Mouse (Mus musculus) ES-E14 (cell line): ENCODE measurements around the gene Kank2. TPM values are rescaled to one million over a fixed set of nuclear protein-coding genes. Genes with fewer than 3 reads are reported as not detected.

Experiments
- DNase-seq: peaks from one replicate; pipeline ENCODE4 v3.0.0-alpha.2; 2013; ENCODE audit warnings: low read depth, low spot score
- H3K27ac ChIP-seq: 2 replicates; pipeline ENCODE4 v1.5.1; 2012; ENCODE audit warnings: low read depth, mild to moderate bottlenecking, low read length, moderate library complexity, mixed read lengths; ENCODE audit not compliant: poor library complexity, insufficient read depth, severe bottlenecking
- H3K36me3 ChIP-seq: 2 replicates; pipeline ENCODE4 v1.6.1; 2012; ENCODE audit warnings: mild to moderate bottlenecking, low read length, moderate library complexity, mixed read lengths; ENCODE audit not compliant: control insufficient read depth, poor library complexity, insufficient read depth, severe bottlenecking
- H3K4me1 ChIP-seq, 2 experiments: fragments of 150-350 bp in 1 of 2; sonication (generic) in 1 of 2; 2 replicates each; pipeline ENCODE4 v1.6.1; 2012; ENCODE audit warnings: low read length in 2 of 2, mild to moderate bottlenecking in 1 of 2, mixed read lengths in 1 of 2; ENCODE audit not compliant: control insufficient read depth in 2 of 2, insufficient read depth in 2 of 2, poor library complexity in 1 of 2
- H3K4me3 ChIP-seq, 2 experiments: fragments of 150-350 bp in 1 of 2; sonication (generic) in 1 of 2; 2 replicates each; pipeline ENCODE4 v1.5.1; 2012; ENCODE audit warnings: low read length in 2 of 2, low read depth in 1 of 2, mild to moderate bottlenecking in 1 of 2, mixed read lengths in 1 of 2; ENCODE audit not compliant: insufficient read depth in 1 of 2, poor library complexity in 1 of 2, severe bottlenecking in 1 of 2
- H3K9ac ChIP-seq: 2 replicates; pipeline ENCODE4 v1.6.1; 2012; ENCODE audit warnings: low read depth, mild to moderate bottlenecking, low read length, mixed read lengths; ENCODE audit not compliant: poor library complexity, insufficient read depth, severe bottlenecking
- H3K9me3 ChIP-seq: fragments of 150-350 bp; sonication (generic); 2 replicates; pipeline ENCODE4 v1.6.1; 2012; ENCODE audit warnings: low read depth, mild to moderate bottlenecking, low read length; ENCODE audit not compliant: control insufficient read depth, insufficient read depth
- CHD2 ChIP-seq: IDR thresholded peaks from 2 replicates; pipeline ENCODE4 v1.6.1; 2014; ENCODE audit warnings: mild to moderate bottlenecking, low read depth, low read length, inconsistent platforms
- HCFC1 ChIP-seq: IDR thresholded peaks from 2 replicates; pipeline ENCODE4 v1.6.1; 2012; ENCODE audit warnings: low read length, inconsistent platforms, borderline replicate concordance; ENCODE audit not compliant: insufficient read depth
- MAFK ChIP-seq: IDR thresholded peaks from 2 replicates; pipeline ENCODE4 v1.6.1; 2014; ENCODE audit warnings: mild to moderate bottlenecking, low read depth, low read length, inconsistent platforms; ENCODE audit not compliant: insufficient read depth
- ZC3H11A ChIP-seq: IDR thresholded peaks from 2 replicates; pipeline ENCODE4 v1.6.1; 2012; ENCODE audit warnings: low read depth, mild to moderate bottlenecking, inconsistent platforms, low read length, borderline replicate concordance
- ZNF384 ChIP-seq: IDR thresholded peaks from 2 replicates; pipeline ENCODE4 v1.6.1; 2012; ENCODE audit warnings: low read depth, low read length, inconsistent platforms
- in situ Hi-C, 2 experiments: fragments of 600-800 bp; cut with MboI; formaldehyde crosslinking; loops; one replicate each; pipeline ENCODE4 v1.15.1; 2025; ENCODE audit warnings: low sequenced_read_pairs in 2 of 2, inconsistent platforms in 1 of 2; ENCODE audit not compliant: unreplicated experiment in 2 of 2
- total RNA-seq: library from RNA; depleted of rRNA; stranded (reverse); fragments of 300-350 nt; gene quantifications from 2 replicates; pipeline ENCODE4 v1.2.3, GENCODE M21; 2012; rRNA removed

Kank2 gene
- total RNA-seq, 1 experiment = 32.6 TPM

- Histone ChIP-seq H3K9ac (peak overlapping the region; percentile 86), H3K27ac (peak overlapping the region; percentile 91), H3K4me3 (peak overlapping the region; percentile 80 to 95), H3K4me1 (peaks cover 2 to 28% of the 10 kb centered on the region in 2 experiments; a peak in 3 of 4 replicates), H3K36me3 (peaks cover 32% of the 10 kb centered on the region; the same call in 1 of the 2 replicates), H3K9me3 (no peaks in the 10 kb centered on the region)
- no peak for TF ChIP-seq ZNF384
- no peak for TF ChIP-seq MAFK
- no peak for TF ChIP-seq ZC3H11A
- TF ChIP-seq CHD2 = no peak
- no peak for TF ChIP-seq HCFC1
- in situ Hi-C loops = no loop called here
- peak; percentile 91 for DNase-seq
Observed at GRCm38 (mm10) chr9:21724147-21724536, 74.4 kb downstream of the Kank2 start.

GRCm38 (mm10) chr9:21723377-21724146 lies 75.0 kb downstream of the Kank2 start, which contains the start of gene Ldlr:
Gene Ldlr, plus strand, starts transcription at chr9:21723483.
- Histone ChIP-seq H3K27ac (peak within 1 kb of the TSS; percentile 91), H3K9ac (peak within 1 kb of the TSS; percentile 86), H3K4me3 (peak within 1 kb of the TSS; percentile 80 to 95), H3K9me3 (no peaks in the 10 kb centered on the region), H3K36me3 (peaks cover 27% of the 10 kb centered on the region; the same call in 1 of the 2 replicates), H3K4me1 (peaks cover 5 to 28% of the 10 kb centered on the region in 2 experiments; a peak in 3 of 4 replicates)
- peak; percentile 97 for DNase-seq
- TF ChIP-seq ZNF384 = no peak
- TF ChIP-seq HCFC1 = peak; percentile 51; the same call in 1 of the 2 replicates
- TF ChIP-seq CHD2 = 0 out of 2 replicates have a peak, but pooled peaks have one; percentile 16
- no peak for TF ChIP-seq ZC3H11A
- TF ChIP-seq MAFK = no peak
- in situ Hi-C loops = no loop called here

- in situ Hi-C loops = no loop called here
- no peak overlapping the region for H3K27ac ChIP-seq
Observed at GRCm38 (mm10) chr9:21721036-21721435, 77.5 kb downstream of the Kank2 start.

GRCm38 (mm10) chr9:21717015-21717414 lies 81.5 kb downstream of the Kank2 start:
- TF ChIP-seq ZC3H11A (no peak), ZNF384 (no peak), MAFK (no peak), HCFC1 (no peak), CHD2 (no peak)
- in situ Hi-C loops = no loop called here
- peaks cover 3 to 9% of the 10 kb centered on the region in 2 experiments; a peak in 1 of 4 replicates for H3K4me1 ChIP-seq

More at GRCm38 (mm10) chr9:21721036-21721435, 77.5 kb downstream of the Kank2 start:
- no peak overlapping the region for H3K4me3 ChIP-seq
- no peak for DNase-seq
- H3K9me3 ChIP-seq = no peaks in the 10 kb centered on the region
- peaks cover 14% of the 10 kb centered on the region; the same call in 1 of the 2 replicates for H3K36me3 ChIP-seq
- no peak for TF ChIP-seq HCFC1
- peaks cover 3 to 14% of the 10 kb centered on the region in 2 experiments; a peak in 2 of 4 replicates for H3K4me1 ChIP-seq
- H3K9ac ChIP-seq = no peak overlapping the region

More at GRCm38 (mm10) chr9:21717015-21717414, 81.5 kb downstream of the Kank2 start:
- no peaks in the 10 kb centered on the region for H3K9me3 ChIP-seq
- no peak overlapping the region for H3K4me3 ChIP-seq
- DNase-seq = no peak
- no peak overlapping the region for H3K9ac ChIP-seq
- H3K27ac ChIP-seq = no peak overlapping the region
- H3K36me3 ChIP-seq = no peaks in the 10 kb centered on the region

Other genes starting within 250 kb of the Kank2 start
- 22.6 and 24.7 TPM in 2 replicates for gene Timm29, start 206.0 kb downstream of the Kank2 start, total RNA-seq
- gene Yipf2, start 205.9 kb downstream of the Kank2 start, total RNA-seq = 22.8 and 23.6 TPM in 2 replicates
- gene Smarca4, start 182.6 kb downstream of the Kank2 start, total RNA-seq = 104 and 122 TPM in 2 replicates
- gene Ldlr, start 75.3 kb downstream of the Kank2 start, total RNA-seq = 95.7 and 184 TPM in 2 replicates
- gene Spc24, start 38.4 kb downstream of the Kank2 start, total RNA-seq = 127 and 169 TPM in 2 replicates
- 0.48 TPM in 1 of 2 replicates, not detected in the other for gene Angptl8, start 36.8 kb upstream of the Kank2 start, total RNA-seq
- 45.4 and 144 TPM in 2 replicates for gene Dock6, start 53.9 kb upstream of the Kank2 start, total RNA-seq
- 4.4 and 9.5 TPM in 2 replicates for gene Rab3d, start 119.4 kb upstream of the Kank2 start, total RNA-seq
- 1.8 and 1.9 TPM in 2 replicates for gene Ccdc159, start 128.7 kb upstream of the Kank2 start, total RNA-seq
- 38.1 and 75.3 TPM in 2 replicates for gene Tmem205, start 128.8 kb upstream of the Kank2 start, total RNA-seq
- 2.0 and 2.6 TPM in 2 replicates for gene Plppr2, start 138.3 kb upstream of the Kank2 start, total RNA-seq
- 9.5 and 10.8 TPM in 2 replicates for gene Swsap1, start 157.0 kb upstream of the Kank2 start, total RNA-seq
- gene Epor, start 164.8 kb upstream of the Kank2 start, total RNA-seq = 1.7 and 3.9 TPM in 2 replicates
- 0.27 and 0.37 TPM in 2 replicates for gene Rgl3, start 190.7 kb upstream of the Kank2 start, total RNA-seq
- 1.4 and 2.5 TPM in 2 replicates for gene Ccdc151, start 203.9 kb upstream of the Kank2 start, total RNA-seq
- gene Prkcsh, start 204.1 kb upstream of the Kank2 start, total RNA-seq = 234 and 379 TPM in 2 replicates